Mouse (Mus musculus) cerebellum, postnatal 10 days (tissue): ENCODE measurements at regions not wholly inside any gene's neighbourhood (a gene's known extent, or its start where the extent isn't known, plus 50 kb on each side); places are given as distances from the start of the nearest gene placed in this dataset.
"Not testable (repeated sequence)": the region's sequence is repeated elsewhere in the genome, so short reads cannot be mapped to it uniquely, and the experiment has no call there.

Experiments used
- DNase-seq, 2 experiments: peaks; one replicate each; pipeline ENCODE4 v3.0.0; 2021; ENCODE audit warnings: mixed read lengths in 2 of 2

- DNase-seq: no peak
These were observed 279.9 kb downstream of the Cyp26b1 start for GRCm38 (mm10) chr6:84313797-84314196.

GRCm38 (mm10) chr6:84310635-84311241 lies 283.0 kb downstream of the Cyp26b1 start:
- DNase-seq: peak in 1 of 2 experiments; percentile 33

GRCm38 (mm10) chr6:84307556-84307955 lies 286.2 kb downstream of the Cyp26b1 start:
- DNase-seq: no peak

- peak in 1 of 2 experiments; percentile 0 for DNase-seq
These were observed 287.1 kb downstream of the Cyp26b1 start for GRCm38 (mm10) chr6:84306585-84306984.

- DNase-seq: peak; percentile 31 to 53
These were observed 288.6 kb downstream of the Cyp26b1 start for GRCm38 (mm10) chr6:84305093-84305492.

GRCm38 (mm10) chr6:84302916-84303315 lies 290.8 kb downstream of the Cyp26b1 start:
- not testable (repeated sequence) for DNase-seq

GRCm38 (mm10) chr6:84299936-84300335 lies 291.5 kb downstream of the Dysf start:
- DNase-seq: no peak

- no peak for DNase-seq
These were observed 290.8 kb downstream of the Dysf start for GRCm38 (mm10) chr6:84299146-84299545.

GRCm38 (mm10) chr6:84273907-84274306 lies 265.5 kb downstream of the Dysf start:
- not testable (repeated sequence) for DNase-seq

GRCm38 (mm10) chr6:84272520-84273311 lies 264.3 kb downstream of the Dysf start:
- peak; percentile 70 to 79 for DNase-seq

GRCm38 (mm10) chr6:84271966-84272365 lies 263.6 kb downstream of the Dysf start:
- no peak for DNase-seq

- no peak for DNase-seq
These were observed 263.1 kb downstream of the Dysf start for GRCm38 (mm10) chr6:84271441-84271840.

- DNase-seq: no peak
These were observed 262.3 kb downstream of the Dysf start for GRCm38 (mm10) chr6:84270518-84271165.

GRCm38 (mm10) chr6:84269478-84269877 lies 261.1 kb downstream of the Dysf start:
- no peak for DNase-seq

- no peak for DNase-seq
These were observed 260.6 kb downstream of the Dysf start for GRCm38 (mm10) chr6:84269023-84269422.

GRCm38 (mm10) chr6:84268111-84268510 lies 259.7 kb downstream of the Dysf start:
- no peak for DNase-seq

- DNase-seq: no peak
These were observed 259.1 kb downstream of the Dysf start for GRCm38 (mm10) chr6:84267526-84267925.

GRCm38 (mm10) chr6:84266736-84267135 lies 258.3 kb downstream of the Dysf start:
- no peak for DNase-seq

GRCm38 (mm10) chr6:84264681-84265080 lies 256.3 kb downstream of the Dysf start:
- DNase-seq: no peak

GRCm38 (mm10) chr6:84263686-84264085 lies 255.3 kb downstream of the Dysf start:
- DNase-seq: peak in 1 of 2 experiments; percentile 29

- no peak for DNase-seq
These were observed 254.4 kb downstream of the Dysf start for GRCm38 (mm10) chr6:84262766-84263165.

GRCm38 (mm10) chr6:84261483-84261882 lies 253.1 kb downstream of the Dysf start:
- DNase-seq: no peak
